Mouse (Mus musculus) lung, adult 2 months (tissue): ENCODE data around the gene Rgn. TPM values are rescaled to one million over a fixed set of nuclear protein-coding genes. Genes with fewer than 3 reads are reported as not detected.

ENCODE experiments used
- DNase-seq: peaks from one replicate; pipeline ENCODE4 v3.0.0; 2022
- H3K4me1 ChIP-seq: fragments of 200-500 bp; 2 replicates; pipeline ENCODE4 v1.6.1; 2011; ENCODE audit warnings: low read length; ENCODE audit not compliant: control insufficient read depth, insufficient read depth
- H3K4me3 ChIP-seq: fragments of 200-500 bp; replicated peaks from 2 replicates; pipeline ENCODE3; 2011; ENCODE audit warnings: low read depth, mild to moderate bottlenecking, control low read depth, low read length; ENCODE audit errors: extremely low read depth
- CTCF ChIP-seq: fragments of 200-500 bp; IDR thresholded peaks from 2 replicates; pipeline ENCODE4 v1.5.1; 2011; ENCODE audit warnings: mild to moderate bottlenecking, low read length, control low read depth; ENCODE audit not compliant: insufficient read depth
- POLR2A ChIP-seq: fragments of 200-500 bp; IDR thresholded peaks from 2 replicates; pipeline ENCODE4 v1.6.1; 2011; ENCODE audit warnings: low read depth, mild to moderate bottlenecking, control low read depth, low read length, borderline replicate concordance; ENCODE audit errors: extremely low read depth
- WGBS: fragments of 180-500 bp; shearing (Covaris S2); methylation state at CpG from one replicate; pipeline ENCODE4 v1.1.7; 2018; 5-methylcytosine and 5-hydroxymethylcytosine counted together
- polyA plus RNA-seq: library from polyadenylated mRNA; depleted of rRNA; stranded (reverse); fragments of >200 nt; gene quantifications from 2 replicates; pipeline ENCODE4 v1.2.3, GENCODE M21; 2012; rRNA removed

Rgn gene
- polyA plus RNA-seq, 1 experiment, result 0.30 TPM

DNA sequence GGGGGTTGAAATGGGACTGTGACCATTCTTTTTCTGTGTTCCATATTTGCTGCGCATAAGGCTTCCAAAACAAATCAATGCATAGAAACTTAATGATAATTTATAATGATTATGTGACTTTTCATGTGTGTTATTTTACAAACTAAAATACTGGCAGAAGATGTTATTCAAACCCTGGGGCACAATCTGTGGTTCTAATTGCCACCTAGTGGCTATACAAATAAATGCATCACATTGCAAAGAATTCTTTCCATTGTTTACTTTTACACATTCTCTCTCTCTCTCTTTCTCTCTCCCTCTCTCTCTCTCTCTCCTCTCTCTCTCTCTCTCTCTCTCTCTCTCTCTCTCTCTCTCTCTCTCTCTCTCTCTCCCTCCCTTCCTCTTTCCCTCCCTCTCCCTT, 12.3 kb downstream of the Rgn start:
- no peak for DNase-seq
- TF ChIP-seq CTCF (no peak), POLR2A (no peak)
- WGBS, result 61% methylated on average over 1 of the region's 1 CpGs
- no peaks in the 10 kb centered on the region for H3K4me1 ChIP-seq
- no peak overlapping the region for H3K4me3 ChIP-seq

DNA sequence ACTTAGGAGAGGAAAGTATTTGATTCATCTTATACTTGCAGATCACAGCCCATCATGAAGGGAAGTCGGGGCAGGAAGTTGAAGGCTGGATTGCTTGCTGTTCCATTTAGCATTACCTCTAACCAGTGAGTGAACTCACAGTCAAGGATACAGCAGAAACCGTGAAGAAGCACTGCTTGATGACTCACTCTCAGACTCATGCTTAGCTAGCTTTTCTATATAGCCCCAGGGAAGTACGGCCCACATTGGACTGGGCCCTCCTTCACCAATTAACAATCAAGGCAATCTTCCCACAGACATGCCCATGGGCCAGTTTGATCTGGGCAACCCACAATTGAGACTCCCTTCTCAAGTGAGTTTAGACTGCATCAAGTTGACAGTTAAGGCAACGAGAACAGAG, 14.4 kb downstream of the Rgn start:
- 65% methylated on average over 4 of the region's 4 CpGs for WGBS
- DNase-seq, result no peak
- H3K4me1 ChIP-seq, result no peaks in the 10 kb centered on the region
- TF ChIP-seq POLR2A, result no peak
- no peak for TF ChIP-seq CTCF
- H3K4me3 ChIP-seq, result no peak overlapping the region

DNA sequence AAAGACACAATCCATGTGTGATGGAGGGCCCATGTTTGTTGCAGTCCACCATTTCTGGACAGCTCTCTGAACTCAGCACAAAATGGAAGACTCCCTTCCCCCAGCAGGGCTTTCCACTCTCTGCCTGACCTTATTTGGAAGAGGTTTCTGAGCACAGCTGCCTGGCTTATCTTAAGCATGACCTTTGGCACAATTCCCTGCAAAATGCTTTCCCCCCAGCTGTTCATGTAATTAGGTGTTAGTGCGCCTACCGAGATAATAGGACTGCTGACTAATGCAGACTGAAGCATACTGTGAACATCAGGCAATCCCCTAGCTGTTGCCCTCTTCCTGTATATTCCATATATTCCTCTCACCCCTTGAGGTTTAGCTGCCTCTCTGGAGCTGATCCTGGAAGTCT, 21.4 kb downstream of the Rgn start:
- Histone ChIP-seq H3K4me1 (no peaks in the 10 kb centered on the region), H3K4me3 (no peak overlapping the region)
- TF ChIP-seq POLR2A (no peak), CTCF (no peak)
- 56% methylated on average over 2 of the region's 2 CpGs for WGBS
- DNase-seq, result no peak

DNA sequence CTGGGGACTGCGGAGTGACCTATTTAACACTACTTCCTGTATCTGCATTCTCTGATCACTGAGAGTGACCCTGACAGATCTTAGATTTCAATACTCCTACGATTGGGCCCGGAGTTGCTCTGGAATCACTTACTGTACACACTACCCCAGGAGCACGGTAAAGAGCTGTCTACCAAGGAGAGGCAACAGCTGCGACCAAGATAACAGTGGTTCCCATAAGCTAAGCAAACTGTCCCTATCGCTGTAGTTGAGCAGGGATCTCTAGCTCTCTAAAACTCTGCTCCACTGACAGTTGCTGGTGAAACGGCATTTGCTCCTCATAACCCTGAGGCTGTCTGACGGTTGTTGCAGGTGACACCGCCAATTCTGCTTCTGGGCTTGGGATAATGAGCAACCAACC, 23.1 kb downstream of the Rgn start:
- H3K4me3 ChIP-seq, result no peak overlapping the region
- TF ChIP-seq POLR2A (no peak), CTCF (no peak)
- 67% methylated on average over 9 of the region's 9 CpGs for WGBS
- no peak for DNase-seq
- H3K4me1 ChIP-seq, result no peaks in the 10 kb centered on the region

DNA sequence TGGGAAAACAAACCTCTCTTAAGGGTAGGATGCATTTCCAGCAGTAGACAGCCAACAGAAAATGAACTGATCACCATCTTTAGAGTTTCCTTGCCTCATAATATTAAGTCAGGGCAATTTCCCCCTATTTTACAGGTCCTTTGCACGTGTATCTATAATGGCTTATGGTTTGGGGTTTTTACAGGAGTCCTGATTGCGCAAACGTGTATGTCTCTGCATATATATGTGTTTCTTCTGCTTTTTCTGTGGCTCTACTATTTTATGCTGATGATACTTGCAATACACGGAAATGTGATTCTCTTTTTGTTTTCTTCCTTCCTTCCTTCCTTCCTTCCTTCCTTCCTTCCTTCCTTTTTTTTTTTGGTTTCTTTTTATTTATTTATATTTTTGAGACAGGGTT, 24.3 kb downstream of the Rgn start:
- TF ChIP-seq POLR2A (no peak), CTCF (no peak)
- Histone ChIP-seq H3K4me1 (no peaks in the 10 kb centered on the region), H3K4me3 (no peak overlapping the region)
- 75% methylated on average over 4 of the region's 4 CpGs for WGBS
- no peak for DNase-seq

DNA sequence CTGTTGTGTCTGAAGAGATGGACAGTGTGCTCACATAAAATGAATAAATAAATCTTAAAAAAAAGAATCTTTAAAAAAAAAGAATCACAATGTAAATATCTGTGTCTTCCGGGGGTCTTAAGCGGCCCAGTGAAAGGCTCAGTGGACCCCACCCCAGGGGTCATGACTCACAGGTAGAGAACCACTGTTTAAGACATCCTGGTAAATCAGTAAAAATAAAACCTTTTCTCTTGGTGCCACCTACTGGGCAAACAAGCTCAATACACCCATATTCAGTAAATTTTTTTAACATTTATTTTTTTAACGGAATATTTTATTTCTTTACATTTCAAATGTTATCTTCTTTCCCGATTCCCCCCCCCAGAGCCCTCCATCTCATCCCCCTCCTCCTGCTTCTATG, 38.4 kb downstream of the Rgn start:
- TF ChIP-seq CTCF (no peak), POLR2A (no peak)
- H3K4me1 ChIP-seq, result no peaks in the 10 kb centered on the region
- 24% methylated on average over 4 of the region's 4 CpGs for WGBS
- H3K4me3 ChIP-seq, result no peak overlapping the region
- no peak for DNase-seq

DNA sequence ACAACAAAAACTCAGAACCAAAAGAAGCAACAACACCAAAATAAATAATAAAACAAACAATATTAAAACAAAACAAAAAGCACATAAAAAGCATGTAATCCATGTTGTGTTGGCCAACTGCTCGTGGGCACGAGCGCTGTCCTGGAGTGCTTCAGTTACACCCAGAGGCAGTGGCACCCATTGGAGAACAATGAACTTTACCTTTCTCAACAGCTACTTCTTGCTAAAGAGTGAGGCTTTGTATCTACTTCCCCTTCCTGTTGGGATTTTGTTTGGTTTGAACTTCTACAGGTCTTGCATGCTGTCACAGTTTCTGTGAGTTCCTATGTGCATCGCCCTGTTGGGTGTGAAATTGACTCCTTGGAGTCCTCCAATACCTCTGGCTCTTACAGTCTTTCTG, 58.9 kb downstream of the Rgn start:
- no peak overlapping the region for H3K4me3 ChIP-seq
- DNase-seq, result no peak
- TF ChIP-seq CTCF (no peak), POLR2A (no peak)
- H3K4me1 ChIP-seq, result no peaks in the 10 kb centered on the region
- 69% methylated on average over 4 of the region's 4 CpGs for WGBS

Other genes starting within 250 kb of the Rgn start
- 6.9 and 8.1 TPM in 2 replicates for gene Rp2, start 185.3 kb upstream of the Rgn start, polyA plus RNA-seq
- gene Jade3, start 124.1 kb upstream of the Rgn start, polyA plus RNA-seq, result 0.85 and 1.3 TPM in 2 replicates
- 44.6 and 51.4 TPM in 2 replicates for gene Rbm10, start 67.7 kb downstream of the Rgn start, polyA plus RNA-seq
- 102 and 118 TPM in 2 replicates for gene Ndufb11, start 67.8 kb downstream of the Rgn start, polyA plus RNA-seq
- 199 and 241 TPM in 2 replicates for gene Uba1, start 108.5 kb downstream of the Rgn start, polyA plus RNA-seq
- 138 and 154 TPM in 2 replicates for gene Cdk16, start 138.2 kb downstream of the Rgn start, polyA plus RNA-seq
- 10.9 and 13.8 TPM in 2 replicates for gene Usp11, start 154.1 kb downstream of the Rgn start, polyA plus RNA-seq
- 149 and 167 TPM in 2 replicates for gene Araf, start 248.0 kb downstream of the Rgn start, polyA plus RNA-seq